Mouse (Mus musculus) CH12.LX (cell line): ENCODE measurements around the gene Spaar.

Experiments used
- CTCF ChIP-seq, 2 experiments: IDR thresholded peaks in 1 of 2; conservative IDR thresholded peaks in 1 of 2; 2 replicates each; pipeline ENCODE4 v1.5.1; 2011 to 2012; ENCODE audit warnings: low read depth in 2 of 2, low read length in 2 of 2, improper control_type of control experiment in 1 of 2, inconsistent platforms in 1 of 2, mild to moderate bottlenecking in 1 of 2, moderate library complexity in 1 of 2
- TBP ChIP-seq: conservative IDR thresholded peaks from 2 replicates; pipeline ENCODE4 v1.6.1; 2011; ENCODE audit warnings: low read depth, low read length, improper control_type of control experiment

DNA sequence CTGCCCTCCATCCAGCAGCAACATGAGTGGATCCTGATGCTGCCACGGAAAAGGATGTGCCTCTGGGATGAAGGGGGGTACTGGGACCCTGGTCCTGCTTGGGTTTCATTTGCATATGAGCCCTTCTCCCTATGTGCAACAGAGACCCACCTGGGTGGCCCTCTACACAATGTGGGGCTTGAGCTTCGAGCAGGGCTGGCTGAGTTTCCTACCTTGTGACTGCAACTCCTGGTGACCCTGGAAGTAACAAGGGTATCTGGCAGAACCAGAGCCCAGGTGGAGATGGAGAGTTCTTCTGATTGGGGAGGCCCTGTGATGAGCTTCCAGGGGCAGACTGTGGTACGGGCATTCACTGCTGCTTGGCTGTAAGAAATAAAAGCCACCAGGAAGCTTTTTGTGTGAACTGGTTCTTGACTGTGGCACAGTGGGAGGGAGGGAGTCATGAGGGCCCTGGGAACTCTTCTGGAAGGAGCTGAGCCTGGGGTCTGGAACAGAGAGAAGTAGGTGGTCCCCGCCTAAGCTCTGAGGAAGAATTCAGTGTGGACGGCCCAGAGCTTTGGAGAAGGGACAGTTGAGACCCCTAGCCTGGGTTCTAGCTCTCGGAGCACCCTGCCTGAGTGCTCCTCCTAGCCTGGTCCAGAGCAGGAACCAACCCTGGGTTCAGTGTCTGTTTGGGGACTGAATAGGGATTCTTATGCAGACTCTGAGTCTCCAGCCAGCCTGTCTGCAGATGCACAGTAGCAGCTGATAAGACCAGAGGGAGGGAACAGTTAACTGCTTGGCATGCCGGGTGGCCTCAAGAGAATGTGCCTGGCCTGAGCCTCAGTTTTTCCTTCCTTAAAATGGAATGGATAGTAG, 1.9 kb upstream of the Spaar start:
- TF ChIP-seq TBP, result no peak
- TF ChIP-seq CTCF (conservative IDR thresholded peaks at IDR 0.05 in 1 of 2, IDR thresholded peaks at IDR 0.05 in 1 of 2; ENCODE audit: low read depth in 2 of 2, low read length in 2 of 2), result no peak
